Mouse (Mus musculus) mouse embryonic stem cell (cell line): Measurements from ENCODE around the gene Sult5a1.

Experiments used
- in situ Hi-C, 2 experiments: fragments of 300-500 bp; cut with MboI; formaldehyde crosslinking; loops; 1 replicate in 1 of 2; 3 replicates in 1 of 2; pipeline ENCODE4 v1.14.3; 2019 to 2020; ENCODE audit warnings: low sequenced_read_pairs in 2 of 2, low pct_unique_long_range_greater_than_20kb in 1 of 2, mixed read lengths in 1 of 2; ENCODE audit not compliant: unreplicated experiment in 1 of 2

The Sult5a1 gene

DNA sequence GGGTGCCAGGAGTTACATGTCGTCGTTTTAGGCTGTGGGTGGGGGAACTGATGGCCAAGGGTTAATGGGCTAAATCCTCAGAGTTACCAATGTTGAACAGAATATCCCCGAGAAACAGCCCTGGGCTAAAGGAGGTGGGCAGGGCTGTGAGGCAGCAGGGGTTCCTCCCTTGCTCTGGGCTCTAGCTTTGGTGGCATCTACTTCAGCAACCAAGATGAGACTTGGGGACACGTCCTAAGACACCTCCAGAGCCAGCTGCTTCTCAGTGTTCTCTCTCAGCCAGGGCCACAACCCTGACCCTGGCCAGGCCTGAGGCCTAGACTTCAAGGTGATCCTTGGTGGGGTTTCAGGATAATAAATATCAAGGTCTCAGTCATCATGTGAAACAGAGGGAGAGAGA, 19.4 kb downstream of the Sult5a1 start:
- in situ Hi-C loops = no loop called here

DNA sequence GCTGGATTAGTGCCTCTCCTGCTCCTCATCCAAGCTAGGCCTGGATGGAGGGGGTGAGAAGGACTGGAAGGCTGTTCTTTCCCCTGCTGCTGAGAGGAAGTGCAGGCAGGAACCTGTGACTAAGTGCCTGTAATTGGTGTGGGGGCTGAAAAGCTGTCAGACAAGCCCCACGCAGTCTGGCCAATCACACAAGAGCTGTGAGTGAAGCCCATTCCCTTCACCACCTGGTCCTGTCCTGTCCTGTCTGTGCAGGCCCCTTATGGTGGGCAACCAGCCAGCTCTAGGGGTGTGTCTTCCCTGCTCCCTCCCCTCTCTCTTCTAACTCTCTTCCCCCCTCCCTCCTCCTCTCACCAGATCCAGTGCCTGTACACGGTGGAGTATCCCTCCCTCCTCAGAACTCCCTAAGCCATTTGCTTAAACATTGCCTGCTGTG, 20.5 kb downstream of the Sult5a1 start:
- in situ Hi-C loops = no loop called here

DNA sequence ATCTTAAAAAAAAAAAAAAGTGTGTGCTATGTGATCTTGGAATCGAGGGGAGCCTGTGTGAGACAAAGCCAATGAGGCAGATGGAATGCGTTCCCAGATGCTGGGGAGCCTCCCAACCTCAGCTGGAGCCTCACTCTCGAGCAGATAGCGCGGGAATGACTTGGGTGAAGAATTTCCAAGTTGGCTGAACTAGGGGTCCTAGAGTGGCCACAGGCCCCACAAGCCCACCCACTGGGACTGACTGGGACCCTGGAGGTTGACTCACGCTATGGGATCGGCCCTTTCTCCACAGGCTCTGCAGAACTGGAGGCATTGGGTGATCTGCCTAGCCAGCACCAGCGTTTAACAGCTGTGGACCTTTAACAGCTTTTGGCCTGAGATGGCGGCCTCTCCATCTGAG, 21.8 kb downstream of the Sult5a1 start:
- in situ Hi-C loops = no loop called here

DNA sequence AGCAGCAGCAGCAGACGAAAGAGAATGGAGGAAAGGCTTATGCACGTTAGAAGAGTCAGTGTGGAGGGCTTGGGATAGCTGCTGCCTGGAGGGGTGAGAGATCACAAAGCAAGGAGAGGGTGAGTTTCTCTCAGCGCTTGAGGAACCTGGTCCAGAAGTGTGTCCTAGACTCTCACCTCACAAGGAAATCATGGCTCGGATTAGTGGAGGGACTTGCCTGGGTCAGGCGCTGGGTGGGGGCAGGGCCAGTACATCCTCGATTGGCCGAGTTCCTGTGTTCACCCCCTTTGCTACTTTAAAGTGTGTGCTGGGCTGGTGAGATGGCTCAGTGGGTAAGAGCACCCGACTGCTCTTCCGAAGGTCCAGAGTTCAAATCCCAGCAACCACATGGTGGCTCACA, 22.3 kb downstream of the Sult5a1 start:
- in situ Hi-C loops = no loop called here

DNA sequence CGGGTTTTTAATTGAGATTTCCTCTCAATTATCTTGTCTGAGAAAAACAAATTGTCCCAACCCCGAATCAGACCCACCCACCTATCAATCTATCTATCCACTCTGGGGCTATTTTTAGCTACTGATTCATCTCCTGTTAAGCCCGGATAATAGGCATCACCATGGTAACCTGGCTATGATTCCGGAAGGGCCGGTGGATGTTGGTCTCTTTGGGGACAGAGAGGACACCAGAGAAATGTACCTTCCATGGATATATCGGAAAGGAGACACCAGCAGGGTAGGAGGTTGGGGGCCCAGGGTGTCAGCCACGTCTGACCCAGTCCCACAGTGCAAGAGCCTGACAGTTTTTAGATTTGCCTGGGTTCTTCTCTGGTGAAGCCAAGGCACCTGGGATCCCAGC, 22.7 kb downstream of the Sult5a1 start:
- in situ Hi-C loops = no loop called here

DNA sequence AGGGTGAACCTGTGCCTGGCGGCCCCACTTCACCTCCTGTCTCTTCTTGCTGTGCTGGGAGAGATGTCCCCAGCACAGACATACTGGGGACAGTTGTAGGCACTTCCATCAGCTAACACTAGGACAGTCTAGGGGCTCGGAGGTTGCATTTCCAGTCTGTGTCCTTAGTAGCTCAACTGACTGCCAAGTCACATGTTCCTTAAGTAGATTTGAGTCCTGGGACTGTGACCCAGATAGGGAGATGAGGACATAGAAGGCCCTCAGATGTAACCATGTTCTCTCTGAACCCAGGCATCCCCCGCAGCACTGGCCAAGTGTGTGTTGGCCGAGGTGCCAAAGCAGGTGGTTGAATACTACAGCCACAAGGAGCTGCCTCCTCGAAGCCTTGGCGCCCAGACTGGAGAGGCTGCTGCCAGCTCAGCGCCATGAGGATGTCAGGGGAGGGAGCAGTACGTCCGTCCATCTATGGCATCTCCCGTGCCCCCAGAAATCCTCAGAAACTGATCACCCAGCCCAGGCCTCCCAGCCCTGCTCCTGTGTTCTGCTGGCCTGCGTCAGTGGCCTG, 23.9 kb downstream of the Sult5a1 start:
- in situ Hi-C loops = no loop called here

DNA sequence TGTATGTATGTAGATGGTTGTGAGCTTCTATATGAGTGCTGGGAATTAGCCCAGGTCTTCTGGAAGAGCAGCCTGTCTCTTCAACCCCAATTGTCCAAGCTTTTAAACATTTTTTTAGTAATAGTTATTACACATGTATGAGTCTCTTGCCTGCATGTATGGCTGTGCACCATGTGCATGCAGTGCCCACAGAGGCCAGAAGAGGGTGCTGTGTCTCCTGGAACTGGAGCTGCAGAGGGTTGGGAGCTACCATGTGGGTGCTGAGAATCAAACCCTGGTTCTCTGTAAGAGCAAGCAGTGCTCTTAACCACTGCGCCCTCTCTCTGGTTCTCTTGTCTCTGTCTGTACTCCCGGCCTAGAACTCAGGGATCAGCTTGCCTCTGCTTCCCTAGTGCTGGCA, 25.2 kb downstream of the Sult5a1 start:
- in situ Hi-C loops = no loop called here

DNA sequence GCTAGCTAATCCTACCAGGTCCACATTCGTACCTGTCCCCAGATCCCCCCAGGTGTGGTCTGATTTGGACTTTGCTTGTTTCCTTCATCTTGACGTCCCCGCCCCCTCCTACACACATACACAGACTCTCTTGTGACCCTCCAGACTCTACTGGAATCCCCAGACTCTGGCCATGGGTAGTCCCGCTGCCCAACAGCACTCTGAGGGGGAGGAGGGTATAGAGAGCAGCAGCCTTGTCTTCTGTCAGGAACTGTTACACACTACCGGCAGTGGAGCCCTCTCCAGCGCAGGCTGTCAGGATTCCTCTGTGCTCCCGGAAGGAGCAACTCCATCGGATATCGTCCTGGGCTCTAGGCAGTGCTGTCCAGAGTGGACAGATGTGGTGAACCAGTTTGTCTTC, 27.1 kb downstream of the Sult5a1 start:
- in situ Hi-C loops = no loop called here

DNA sequence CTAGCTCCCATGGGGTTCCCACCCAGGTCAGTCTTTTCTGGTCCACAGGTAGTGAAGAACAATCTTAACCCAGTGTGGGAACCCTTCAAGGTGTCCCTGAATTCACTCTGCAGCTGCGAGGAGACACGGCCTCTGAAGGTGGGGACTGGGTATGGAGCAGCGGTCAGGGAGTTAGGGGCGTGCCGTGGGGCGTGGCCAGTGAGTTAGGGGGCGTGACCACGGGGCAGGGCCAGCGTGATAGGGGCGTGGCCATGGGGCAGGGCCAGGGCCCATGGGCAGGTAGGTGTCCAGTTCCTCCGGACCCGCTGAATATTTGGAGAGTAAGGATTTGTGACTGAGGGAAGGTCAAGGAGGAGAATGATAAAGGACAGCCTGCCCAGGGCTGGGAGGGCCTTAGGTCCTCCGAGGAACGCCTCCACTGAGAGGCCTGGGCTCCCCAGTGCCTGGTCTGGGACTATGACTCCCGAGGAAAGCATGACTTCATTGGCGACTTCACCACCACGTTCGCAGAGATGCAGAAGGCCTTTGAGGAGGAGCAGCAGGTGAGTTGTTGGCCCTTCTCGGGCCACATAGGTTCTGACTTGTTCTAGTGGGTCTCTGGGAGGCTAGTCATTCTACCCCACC, 31.8 kb downstream of the Sult5a1 start:
- in situ Hi-C loops = no loop called here

DNA sequence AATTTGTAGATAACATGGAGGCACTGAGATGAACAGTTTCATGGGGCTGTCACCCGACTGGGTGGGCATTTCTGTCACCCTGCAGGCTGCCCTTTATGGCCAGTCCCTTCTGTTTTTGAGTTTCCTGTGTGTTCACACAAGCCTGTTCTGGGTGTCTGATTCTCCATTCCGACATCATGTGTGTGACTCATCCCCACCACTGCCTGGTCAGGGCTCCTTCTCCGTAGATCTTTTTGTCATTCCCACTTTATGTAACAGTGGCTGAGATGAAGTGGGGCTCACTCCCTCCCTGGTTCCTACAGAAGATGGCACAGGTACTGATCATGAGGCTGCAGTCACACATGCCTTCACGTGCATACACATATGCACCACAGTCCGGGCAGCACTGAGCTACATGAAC, 35.4 kb downstream of the Sult5a1 start:
- in situ Hi-C loops = no loop called here

DNA sequence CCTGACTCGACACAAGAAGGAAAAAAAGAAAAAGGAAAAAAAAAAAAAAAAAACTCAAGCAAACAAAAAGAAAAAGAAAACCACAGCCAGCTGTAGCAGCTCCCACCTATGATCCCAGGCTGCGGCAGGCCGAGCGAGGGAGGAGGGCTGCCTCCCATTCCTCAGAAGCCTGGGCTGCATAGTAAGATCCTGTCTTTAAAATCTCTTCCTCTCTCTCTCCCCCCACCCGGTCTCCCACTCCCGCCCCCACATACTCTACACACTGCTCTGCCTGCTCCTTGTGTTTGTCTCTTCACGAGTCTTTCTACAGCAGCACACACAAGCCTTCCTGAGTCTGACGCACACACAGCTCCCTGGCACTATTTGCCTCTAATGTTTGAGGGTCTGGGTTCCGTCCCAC, 36.1 kb downstream of the Sult5a1 start:
- in situ Hi-C loops = no loop called here

DNA sequence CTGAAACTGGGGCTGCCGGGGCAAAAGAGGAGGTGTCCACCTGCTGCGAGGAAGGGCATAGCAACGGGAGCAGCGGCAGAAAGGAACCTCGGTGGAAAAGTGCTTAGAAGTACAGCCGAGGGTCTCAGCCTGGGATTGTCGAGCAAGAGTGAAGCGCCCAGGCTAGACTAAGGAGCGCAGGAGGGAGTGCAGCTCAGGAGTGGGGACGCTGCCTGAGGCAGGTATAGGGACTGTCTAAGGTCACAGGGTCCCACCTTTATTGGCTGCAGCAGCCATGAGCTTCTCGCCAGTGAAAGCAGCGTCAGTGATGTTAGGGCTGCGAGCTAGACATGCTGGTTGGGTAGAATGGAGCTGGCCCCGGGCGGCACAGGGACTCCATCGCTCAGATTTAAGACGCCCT, 40.4 kb downstream of the Sult5a1 start:
- in situ Hi-C loops = loop anchor here in 1 of 2 experiments (10.0 kb wide), 1 partner anchor 77 kb away; no protein-coding TSS in a partner anchor

DNA sequence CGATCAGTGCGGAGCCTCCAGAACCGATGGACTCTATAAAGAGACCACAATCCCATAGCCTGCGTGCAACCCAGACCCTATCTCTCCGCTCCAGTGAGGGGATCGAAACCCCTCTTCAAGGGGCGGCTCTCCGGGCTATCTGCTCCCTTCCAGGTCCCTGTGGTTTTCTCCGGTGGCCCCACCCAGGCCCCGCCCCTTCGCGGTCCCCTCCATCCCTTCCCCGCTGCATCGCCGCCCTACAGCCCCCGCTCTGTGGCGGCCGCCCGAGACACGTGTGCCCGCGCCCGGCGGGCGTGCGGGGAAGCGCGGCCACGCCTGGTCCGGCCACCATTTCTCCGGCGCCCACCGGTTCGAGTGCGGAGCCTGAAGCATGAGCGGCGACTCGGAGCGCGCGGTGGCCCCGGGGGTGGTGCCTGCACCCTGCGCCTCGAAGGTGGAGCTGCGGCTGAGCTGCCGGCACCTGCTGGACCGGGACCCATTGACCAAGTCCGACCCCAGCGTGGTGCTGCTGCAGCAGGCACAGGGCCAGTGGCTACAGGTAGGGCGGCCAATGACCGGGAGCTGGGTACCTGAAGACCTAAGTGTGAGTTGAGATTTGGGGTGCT, 40.9 kb downstream of the Sult5a1 start, which contains the start of gene Cpne7:
Gene Cpne7 (plus strand): TSS at position 248 of the 605 bp plus-strand sequence.
- in situ Hi-C loops = loop anchor here in 1 of 2 experiments (10.0 kb wide), 1 partner anchor 78 kb away; no protein-coding TSS in a partner anchor

DNA sequence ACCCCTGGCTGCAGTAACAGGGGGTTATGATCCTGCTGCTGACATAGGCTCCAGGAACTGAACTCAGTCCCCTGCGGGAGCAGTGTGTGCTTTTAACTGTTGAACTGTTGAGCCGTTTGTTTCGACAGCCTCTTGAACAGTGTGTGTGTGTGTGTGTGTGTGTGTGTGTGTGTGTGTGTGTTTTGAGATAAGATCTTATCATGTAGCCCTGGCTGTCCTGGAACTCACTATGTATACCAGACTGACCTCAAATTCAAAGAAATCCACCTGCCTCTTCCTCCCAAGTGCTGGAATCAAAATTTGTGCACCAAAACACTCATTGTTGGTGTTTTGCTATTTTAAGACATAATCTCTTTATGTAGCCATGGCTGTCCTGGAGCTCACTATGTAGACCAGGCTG, 43.5 kb downstream of the Sult5a1 start:
- in situ Hi-C loops = loop anchor here (5.0 to 10.0 kb wide), 2 partner anchors 80 to 83 kb away; no protein-coding TSS in a partner anchor

DNA sequence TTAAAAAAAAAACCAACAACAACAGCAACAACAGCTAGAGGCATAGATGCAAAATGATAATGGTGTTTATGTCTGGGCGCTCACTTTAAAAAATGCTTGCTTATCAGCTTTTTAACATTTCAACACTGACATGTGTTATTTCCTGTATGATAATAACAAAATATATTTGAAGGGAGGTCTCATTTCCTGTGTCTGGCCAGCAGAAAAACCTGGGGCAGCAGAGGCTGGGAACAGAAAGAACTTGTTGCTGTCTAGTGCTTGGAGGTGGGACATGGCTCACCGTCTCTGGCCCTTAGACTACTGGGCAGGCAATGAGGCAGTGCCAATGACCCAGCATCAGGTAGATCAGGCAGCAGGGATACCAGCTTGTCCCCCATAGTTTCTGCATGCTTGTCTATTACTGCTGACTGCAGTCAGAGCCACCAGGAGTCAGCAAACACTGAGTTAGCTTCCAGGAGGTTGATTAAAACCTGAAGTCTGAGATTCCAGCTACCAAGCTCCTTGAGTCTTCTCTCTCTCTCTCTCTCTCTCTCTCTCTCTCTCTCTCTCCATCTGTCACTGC, 44.1 kb downstream of the Sult5a1 start:
- in situ Hi-C loops = loop anchor here (5.0 to 10.0 kb wide), 2 partner anchors 81 to 83 kb away; no protein-coding TSS in a partner anchor

DNA sequence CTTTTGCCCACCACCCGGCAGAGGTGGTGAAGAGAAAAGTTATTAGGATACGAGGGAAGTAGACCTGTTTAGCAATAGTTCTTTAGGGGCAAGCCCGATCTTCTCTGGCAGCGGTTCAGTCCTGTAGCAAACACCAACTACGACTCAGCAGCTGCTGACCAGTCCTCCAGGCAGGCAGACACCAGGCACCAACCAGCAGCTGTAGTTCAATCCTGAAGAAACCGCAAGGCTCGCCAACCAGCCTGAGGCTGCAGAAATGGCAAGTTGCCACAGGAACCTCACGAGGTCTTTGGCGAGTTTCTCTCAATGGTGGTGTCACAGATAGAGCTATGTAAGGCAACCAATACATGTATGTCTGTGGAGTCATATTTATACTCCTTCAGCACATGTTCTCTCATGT, 45.2 kb downstream of the Sult5a1 start:
- in situ Hi-C loops = loop anchor here (5.0 to 10.0 kb wide), 2 partner anchors 82 to 84 kb away; no protein-coding TSS in a partner anchor

DNA sequence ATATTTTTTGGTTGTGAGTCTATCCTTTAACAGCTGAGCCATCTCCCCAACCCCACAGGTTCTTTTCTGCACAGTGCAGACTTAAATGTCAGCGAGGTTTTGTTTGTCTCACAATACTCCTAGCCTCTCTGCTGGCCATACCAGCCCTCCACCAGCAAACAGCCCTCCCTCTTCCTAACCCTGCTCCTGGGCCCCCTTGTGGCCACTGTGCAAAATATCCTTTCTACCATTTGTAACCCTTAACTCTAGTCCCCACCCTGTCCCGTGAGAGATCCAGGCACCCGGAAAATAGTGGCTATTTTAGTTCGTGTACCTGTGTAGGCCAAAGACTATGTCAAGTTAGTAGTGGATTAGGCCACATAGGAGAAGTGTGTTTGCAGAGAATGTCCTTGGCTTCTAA, 47.5 kb downstream of the Sult5a1 start:
- in situ Hi-C loops = loop anchor here (5.0 to 10.0 kb wide), 2 partner anchors 84 to 87 kb away; no protein-coding TSS in a partner anchor

DNA sequence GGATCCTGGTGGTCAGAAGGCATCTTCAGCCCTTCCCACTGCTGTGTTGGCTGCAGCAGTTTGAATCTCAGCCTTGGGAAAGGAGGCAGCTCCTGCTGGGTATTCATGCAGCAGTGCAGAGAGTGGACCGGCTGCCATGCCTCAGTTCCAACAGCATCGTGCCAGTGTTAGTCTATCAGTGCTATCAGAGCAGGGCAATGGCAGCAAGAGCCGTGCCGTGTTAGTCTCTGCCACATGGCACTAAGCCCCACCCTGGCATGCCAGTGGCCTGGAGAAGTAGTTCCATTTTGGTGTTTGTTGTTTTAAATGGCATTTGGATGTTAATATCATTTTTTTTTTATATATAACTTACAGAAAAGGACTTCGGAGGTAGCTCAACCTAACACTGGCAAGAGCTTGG, 49.2 kb downstream of the Sult5a1 start:
- in situ Hi-C loops = no loop called here

DNA sequence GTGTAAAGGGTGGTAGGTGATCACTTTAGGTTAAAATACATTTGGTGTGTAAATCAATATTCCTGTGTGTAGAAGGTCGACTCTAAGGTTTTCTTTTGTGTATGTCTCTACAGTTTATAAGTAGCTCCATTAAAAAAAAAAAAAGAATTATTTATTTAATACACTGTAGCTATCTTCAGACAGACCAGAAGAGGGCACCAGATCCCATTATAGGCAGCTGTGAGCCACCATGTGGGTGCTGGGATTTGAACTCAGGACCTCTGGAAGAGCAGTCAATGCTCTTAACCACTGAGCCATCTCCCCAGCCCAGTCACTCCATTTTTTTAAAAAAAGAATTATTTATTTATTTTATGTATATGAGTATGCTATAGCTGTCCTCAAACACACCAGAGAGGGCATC, 50.1 kb downstream of the Sult5a1 start:
- in situ Hi-C loops = no loop called here
